ENCODE assay signal across 9 mouse cellular contexts in genomic region chr10:99353541-99354292, GRCm38 (mm10).
A peak's percentile ranks its signal among the peaks of the same experiment; 100 is the strongest.
DNase-seq lines count a peak whose midpoint lies in the region; ATAC-seq and TF ChIP-seq lines count a peak whose summit lies in the region.
"Had no signal": no experiment of that assay in that cellular context is flagged by ENCODE, and none has a peak within 500 bp of the region (broad histone marks: within the 10 kb centered on the region; RNA-seq: fewer than 3 reads in every experiment).

No protein-coding gene starts in this region.

- no peaks in the 10 kb centered on the region for H3K27me3 ChIP-seq in forebrain, postnatal 0 days (ENCODE audit: insufficient read depth, low read length)
- H3K27me3 ChIP-seq in forebrain, embryonic 12.5 days, result no peaks in the 10 kb centered on the region
- no peaks in the 10 kb centered on the region for H3K27me3 ChIP-seq in small intestine, adult 2 months (ENCODE audit: control insufficient read depth, insufficient read depth, low read length)
- H3K27me3 ChIP-seq in heart, embryonic 12.5 days (replicated peaks), result no peaks in the 10 kb centered on the region

- no peak overlapping the region for H3K9ac ChIP-seq in forebrain, postnatal 0 days
- H3K9ac ChIP-seq in forebrain, embryonic 12.5 days, result no peak overlapping the region
- H3K9ac ChIP-seq in heart, embryonic 12.5 days, result no peak overlapping the region

- H3K4me1 ChIP-seq in forebrain, postnatal 0 days (ENCODE audit: insufficient read depth), result peaks cover 5% of the 10 kb centered on the region; the same call in 1 of the 2 replicates
- peaks cover 7% of the 10 kb centered on the region; the same call in 1 of the 2 replicates for H3K4me1 ChIP-seq in forebrain, embryonic 12.5 days
- H3K4me1 ChIP-seq in small intestine, adult 2 months (ENCODE audit: control insufficient read depth, insufficient read depth, insufficient read length, low read length), result peaks cover 6% of the 10 kb centered on the region; the same call in 1 of the 2 replicates
- no peaks in the 10 kb centered on the region for H3K4me1 ChIP-seq in heart, embryonic 12.5 days (replicated peaks)

- no peak for ATAC-seq in forebrain, postnatal 0 days
- no peak for ATAC-seq in forebrain, embryonic 12.5 days (ENCODE audit: low FRiP score)
- no peak for ATAC-seq in heart, embryonic 12.5 days (ENCODE audit: insufficient number of reproducible peaks, low FRiP score)

- H3K27ac ChIP-seq in forebrain, postnatal 0 days (ENCODE audit: low read depth, low read length), result no peak overlapping the region
- H3K27ac ChIP-seq in forebrain, embryonic 12.5 days, result no peak overlapping the region
- H3K27ac ChIP-seq in small intestine, adult 2 months (ENCODE audit: insufficient read depth, low read depth, low read length), result peak overlapping the region; percentile 75
- no peak overlapping the region for H3K27ac ChIP-seq in heart, embryonic 12.5 days (ENCODE audit: poor library complexity, severe bottlenecking)

- no peaks in the 10 kb centered on the region for H3K36me3 ChIP-seq in forebrain, postnatal 0 days (ENCODE audit: insufficient read depth)
- H3K36me3 ChIP-seq in forebrain, embryonic 12.5 days (replicated peaks), result no peaks in the 10 kb centered on the region
- H3K36me3 ChIP-seq in small intestine, adult 2 months (ENCODE audit: control insufficient read depth, insufficient read depth, low read length), result no peaks in the 10 kb centered on the region
- H3K36me3 ChIP-seq in heart, embryonic 12.5 days, result no peaks in the 10 kb centered on the region
- H3K36me3 ChIP-seq: G1E had no signal

- no peaks in the 10 kb centered on the region for H3K9me3 ChIP-seq in forebrain, postnatal 0 days (ENCODE audit: low read length)
- no peaks in the 10 kb centered on the region for H3K9me3 ChIP-seq in forebrain, embryonic 12.5 days
- no peaks in the 10 kb centered on the region for H3K9me3 ChIP-seq in heart, embryonic 12.5 days (replicated peaks)

- H3K4me3 ChIP-seq in forebrain, postnatal 0 days (ENCODE audit: low read depth, low read length), result no peak overlapping the region
- H3K4me3 ChIP-seq in forebrain, embryonic 12.5 days (replicated peaks), result no peak overlapping the region
- peak overlapping the region; percentile 29; the same call in 1 of the 2 replicates for H3K4me3 ChIP-seq in small intestine, adult 2 months (ENCODE audit: low read depth, low read length)
- no peak overlapping the region for H3K4me3 ChIP-seq in heart, embryonic 12.5 days

- no peak for TF ChIP-seq CTCF in forebrain, postnatal 0 days (IDR thresholded peaks at IDR 0.05; ENCODE audit: low read depth)
- TF ChIP-seq CTCF in small intestine, adult 2 months (IDR thresholded peaks at IDR 0.05; ENCODE audit: extremely low read depth, insufficient read length, insufficient replicate concordance, low read depth, low read length), result no peak

- TF ChIP-seq POLR2A in small intestine, adult 2 months (IDR thresholded peaks at IDR 0.05; ENCODE audit: low read depth, low read length), result no peak

- no peak for DNase-seq in forebrain, postnatal 0 days
- peak; percentile 49 for DNase-seq in CD4-positive, CD25-positive, alpha-beta regulatory T cell, adult 2 months (ENCODE audit: low read depth, low spot score)
- DNase-seq in embryo, embryonic 10.5 days (ENCODE audit: low spot score), result peak; percentile 69
- DNase-seq in kidney, postnatal 4 days, result peak; percentile 8 to 28
- DNase-seq in cerebellum, postnatal 36 days, result no peak

- peak overlapping the region; percentile 28 for H3K4me2 ChIP-seq in forebrain, postnatal 0 days (ENCODE audit: low read depth)
- no peak overlapping the region for H3K4me2 ChIP-seq in forebrain, embryonic 12.5 days
- no peak overlapping the region for H3K4me2 ChIP-seq in heart, embryonic 12.5 days

- 42% methylated on average over 18 of the region's 18 CpGs for WGBS in forebrain, postnatal 0 days
- 43% methylated on average over 18 of the region's 18 CpGs for WGBS in forebrain, embryonic 12.5 days
- 26% methylated on average over 18 of the region's 18 CpGs for WGBS in small intestine, adult 2 months
- 69% methylated on average over 18 of the region's 18 CpGs for WGBS in heart, embryonic 12.5 days

Comparison
In these comparisons a context has a peak if more than half of its experiments do, and no peak if none do; other contexts are left out.
1. DNase-seq: peak in CD4-positive, CD25-positive, alpha-beta regulatory T cell, adult 2 months (single experiment), embryo, embryonic 10.5 days (single experiment) and kidney, postnatal 4 days (2 of 2); none in forebrain, postnatal 0 days (single experiment) and cerebellum, postnatal 36 days (0 of 2).